Mouse (Mus musculus) granulocyte monocyte progenitor cell, adult 5-6 weeks (primary cell): ENCODE measurements at regions not wholly inside any gene's neighbourhood (a gene's known extent, or its start where the extent isn't known, plus 50 kb on each side); places are given as distances from the start of the nearest gene placed in this dataset.

Experiments
- ATAC-seq: replicated peaks from 2 replicates; pipeline ENCODE4 v1.8.0; 2016; ENCODE audit warnings: mild to moderate bottlenecking, moderate TSS enrichment, inconsistent platforms; ENCODE audit not compliant: poor library complexity, severe bottlenecking

GRCm38 (mm10) chr12:71566371-71566770 lies 256.7 kb downstream of the Dact1 start:
- ATAC-seq: no peak

DNA sequence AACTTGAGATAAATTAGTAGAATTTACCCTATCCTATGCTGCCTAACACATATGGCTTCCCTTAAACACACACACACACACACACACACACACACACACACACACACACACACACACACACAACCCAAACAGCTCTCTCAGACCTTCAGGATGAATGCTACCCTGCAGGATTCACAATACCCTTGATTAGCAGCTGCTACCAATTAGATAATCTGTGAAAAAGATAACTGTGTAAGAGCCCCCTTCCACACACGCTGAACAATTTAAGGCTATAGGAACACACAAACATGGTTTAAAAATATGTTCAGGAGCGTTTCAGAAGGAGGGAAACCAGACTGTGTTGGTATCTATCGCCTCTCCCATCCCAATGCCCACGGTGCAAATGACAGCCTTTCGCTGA lies 258.6 kb downstream of the Dact1 start:
- ATAC-seq: no peak

DNA sequence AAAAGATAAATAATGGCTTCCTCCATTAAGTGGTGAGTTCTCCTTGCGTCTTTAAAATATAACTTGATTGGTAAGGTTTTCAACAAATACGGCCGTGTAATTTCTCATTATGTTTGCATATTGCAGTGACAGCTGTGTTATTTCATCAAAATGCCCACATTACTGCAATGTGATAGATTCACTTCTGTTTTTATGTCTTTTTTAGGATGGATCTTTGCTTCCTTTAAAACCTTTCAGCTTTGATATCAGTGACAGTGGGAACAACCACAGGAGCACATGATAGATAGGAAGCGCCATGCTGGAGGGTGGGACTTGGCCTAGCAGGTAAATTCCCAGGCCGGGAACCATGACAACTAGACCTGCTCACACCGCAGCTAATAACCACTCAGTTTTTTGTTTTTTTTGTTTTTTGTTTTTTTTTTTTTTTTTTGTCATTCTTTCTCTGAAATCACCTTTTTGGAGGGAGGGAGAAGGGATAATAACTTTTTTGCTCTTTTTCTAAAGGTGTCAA lies 259.3 kb downstream of the Dact1 start:
- ATAC-seq: peak; percentile 73

GRCm38 (mm10) chr12:71569662-71570061 lies 260.0 kb downstream of the Dact1 start:
- no peak for ATAC-seq

- no peak for ATAC-seq
Measured at GRCm38 (mm10) chr12:71570116-71570515, 260.4 kb downstream of the Dact1 start.

DNA sequence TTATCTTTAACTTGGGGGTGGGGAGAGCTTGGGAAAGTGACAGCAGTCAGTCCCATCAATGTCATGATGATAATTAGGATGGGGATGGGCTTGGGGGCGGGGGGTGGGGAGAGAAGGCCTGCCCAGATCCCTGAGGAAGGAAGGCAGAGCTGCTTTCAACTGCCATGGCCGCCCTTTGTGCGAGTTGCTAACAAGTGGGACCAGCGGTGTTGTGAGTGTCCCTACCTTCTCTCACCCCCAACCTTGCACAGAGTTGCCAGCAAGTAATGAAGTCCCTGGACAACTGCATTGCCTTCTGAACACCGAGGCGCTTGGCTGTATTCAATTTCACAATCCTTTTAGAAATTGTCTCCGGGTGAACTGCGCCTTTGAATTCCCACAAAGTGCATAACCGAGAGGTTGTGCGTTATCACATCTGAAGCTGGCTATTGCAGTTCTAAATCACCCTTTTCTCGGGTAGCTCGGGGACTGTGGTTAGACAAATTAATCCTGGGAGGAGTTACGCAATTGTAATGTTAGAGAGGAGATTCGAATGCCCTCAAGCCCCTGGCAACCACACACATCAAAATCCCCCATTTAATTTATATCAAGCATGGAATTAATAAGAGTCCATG lies 257.9 kb upstream of the Daam1 start:
- ATAC-seq: no peak

GRCm38 (mm10) chr12:71573456-71573855 lies 257.4 kb upstream of the Daam1 start:
- no peak for ATAC-seq

DNA sequence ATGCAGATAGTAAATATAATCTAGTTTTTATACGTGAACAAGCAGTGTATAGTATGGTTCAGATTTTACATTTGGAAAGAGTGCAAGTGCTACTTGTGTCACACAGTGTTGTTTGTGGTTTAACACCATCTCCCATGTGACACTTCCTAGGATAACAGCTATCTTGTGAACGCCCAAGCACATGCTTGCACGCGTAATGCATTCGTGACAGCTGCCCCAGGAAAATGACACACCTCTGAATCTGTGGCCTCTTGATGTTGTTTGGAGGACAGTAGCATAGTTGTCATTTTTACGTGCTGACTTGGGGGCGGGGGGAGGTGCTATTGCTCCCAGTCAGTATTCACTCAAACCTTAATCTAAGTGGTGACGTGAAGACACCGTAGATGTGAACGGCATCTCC lies 256.2 kb upstream of the Daam1 start:
- no peak for ATAC-seq

GRCm38 (mm10) chr12:71577349-71577748 lies 253.5 kb upstream of the Daam1 start:
- ATAC-seq: peak; percentile 59

DNA sequence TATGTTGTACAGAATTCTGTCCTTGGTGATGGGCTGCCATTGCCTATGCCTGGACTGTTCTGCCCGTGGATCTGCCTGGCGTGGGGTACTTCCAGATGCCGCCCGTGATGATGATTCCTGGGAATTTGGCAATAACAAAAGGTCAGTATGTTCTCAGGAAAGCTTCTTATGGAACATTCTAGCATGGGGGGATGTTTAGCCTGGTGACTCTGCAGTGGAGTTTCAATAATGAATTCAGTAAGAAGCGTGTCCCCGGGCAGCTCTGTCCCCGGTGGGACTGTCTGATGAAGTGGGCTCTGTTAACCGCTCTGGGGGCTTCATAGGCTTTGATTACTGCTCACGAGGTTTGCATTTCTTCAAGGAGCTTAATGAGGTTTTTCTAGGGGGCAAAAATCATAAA lies 252.9 kb upstream of the Daam1 start:
- no peak for ATAC-seq

GRCm38 (mm10) chr12:71578912-71579311 lies 252.0 kb upstream of the Daam1 start:
- ATAC-seq: no peak

DNA sequence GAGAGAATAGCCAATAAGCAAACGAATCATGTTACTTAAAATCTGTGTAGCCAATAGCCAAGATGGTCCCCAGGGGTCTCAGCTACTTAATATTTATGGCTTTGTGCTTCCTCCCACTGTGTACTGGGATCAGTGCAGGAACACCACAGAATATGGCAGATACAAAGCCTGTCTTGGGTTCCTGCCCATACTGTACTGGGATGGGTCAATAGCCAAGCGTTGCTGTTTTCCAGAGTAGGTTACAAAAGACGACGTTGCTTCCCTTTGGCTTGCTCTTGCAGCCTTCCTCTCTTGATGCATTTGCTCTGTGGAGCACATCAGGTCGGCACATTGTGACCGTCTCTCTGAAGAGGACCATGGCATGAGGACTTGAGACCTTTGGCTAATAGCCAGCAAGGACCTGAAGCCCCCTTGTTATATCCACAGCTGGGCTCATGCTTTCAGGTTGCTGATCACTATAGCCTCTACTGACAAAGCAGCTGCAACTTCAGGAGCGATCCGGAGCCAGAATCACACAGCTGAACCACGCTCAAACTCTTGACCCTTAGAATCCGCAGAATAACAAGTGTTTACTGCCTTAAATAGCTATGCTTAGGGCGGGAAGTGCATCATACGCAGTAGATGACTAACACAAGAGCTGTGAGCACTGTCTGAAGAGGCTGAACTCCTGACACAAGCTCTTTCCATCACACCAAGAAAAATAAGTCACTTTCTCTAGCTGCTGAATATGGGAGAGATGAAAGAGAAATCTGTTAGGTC lies 250.2 kb upstream of the Daam1 start:
- ATAC-seq: no peak

- no peak for ATAC-seq
Measured at GRCm38 (mm10) chr12:71584618-71585017, 246.3 kb upstream of the Daam1 start.

GRCm38 (mm10) chr12:71598641-71599040 lies 232.2 kb upstream of the Daam1 start:
- no peak for ATAC-seq

DNA sequence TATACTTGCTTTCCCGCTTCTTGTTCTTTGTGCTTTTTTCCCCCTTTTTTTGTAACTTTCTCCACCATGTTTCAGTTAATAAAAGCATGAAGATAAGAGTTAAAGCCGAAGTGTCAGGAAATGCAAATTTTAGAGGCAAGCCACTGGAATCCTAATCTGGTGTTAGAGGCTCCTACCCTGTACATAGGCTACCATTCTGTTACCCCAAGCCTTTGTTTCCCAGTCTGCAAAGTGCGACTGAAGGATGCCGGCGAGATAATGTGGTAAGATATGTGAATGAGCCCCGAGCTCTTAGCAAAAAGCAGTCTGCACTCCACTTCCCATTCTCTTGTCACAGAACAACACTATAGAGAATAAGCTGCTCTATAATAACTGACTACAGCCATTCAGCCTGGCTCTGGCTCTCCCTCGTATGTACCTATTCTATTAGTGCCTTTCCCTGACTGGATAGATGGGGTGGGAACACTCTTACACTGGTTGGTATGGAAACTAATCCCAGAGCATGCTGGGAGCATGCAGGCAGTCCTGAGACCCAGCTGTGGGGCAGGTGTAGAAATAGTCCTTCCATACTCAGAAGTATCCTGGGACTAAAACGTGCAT lies 229.7 kb upstream of the Daam1 start:
- no peak for ATAC-seq

- ATAC-seq: no peak
Measured at GRCm38 (mm10) chr12:71603136-71603535, 227.7 kb upstream of the Daam1 start.

- ATAC-seq: no peak
Measured at GRCm38 (mm10) chr12:71606366-71606765, 224.5 kb upstream of the Daam1 start.

GRCm38 (mm10) chr12:71607966-71608365 lies 222.9 kb upstream of the Daam1 start:
- no peak for ATAC-seq

GRCm38 (mm10) chr12:71613326-71613725 lies 217.6 kb upstream of the Daam1 start:
- ATAC-seq: no peak

DNA sequence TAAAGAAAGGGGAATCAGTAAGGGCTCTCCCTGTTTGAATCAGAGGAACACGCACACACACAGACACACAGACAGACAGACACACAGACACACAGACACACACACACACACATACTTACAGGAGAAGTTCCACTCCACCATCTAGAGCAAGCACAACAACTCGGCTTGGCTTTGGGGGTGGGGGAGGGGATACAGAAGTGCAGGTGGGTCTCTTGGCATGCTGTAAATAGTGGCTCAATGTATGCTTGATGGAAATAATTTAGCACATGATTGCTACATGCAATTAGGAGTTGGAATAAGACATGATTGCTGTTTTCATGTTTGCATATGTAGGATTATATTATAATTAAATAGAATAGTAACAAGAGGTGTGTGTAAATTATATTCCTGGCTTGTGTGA lies 215.9 kb upstream of the Daam1 start:
- no peak for ATAC-seq

GRCm38 (mm10) chr12:71615383-71615782 lies 215.5 kb upstream of the Daam1 start:
- ATAC-seq: no peak

GRCm38 (mm10) chr12:71616121-71616520 lies 214.8 kb upstream of the Daam1 start:
- ATAC-seq: no peak
